Mouse (Mus musculus): ENCODE results near the gene Rnf43. TPM values are rescaled to one million over a fixed set of nuclear protein-coding genes. Genes with fewer than 3 reads are reported as not detected.

Rnf43 gene
- total RNA-seq, 2 experiments from 2014 or later: 3.4 to 4.0 TPM

- no peak for ATAC-seq (ENCODE audit: poor library complexity, severe bottlenecking)
Measured at GRCm38 (mm10) chr11:87744964-87745363, 82.4 kb downstream of the Rnf43 start.

- no peak for ATAC-seq (ENCODE audit: poor library complexity, severe bottlenecking)
Measured at GRCm38 (mm10) chr11:87745632-87746555, 83.4 kb downstream of the Rnf43 start.

- ATAC-seq (ENCODE audit: poor library complexity, severe bottlenecking): no peak
Measured at GRCm38 (mm10) chr11:87747312-87747711, 84.8 kb downstream of the Rnf43 start.

- ATAC-seq (ENCODE audit: poor library complexity, severe bottlenecking): no peak
Measured at GRCm38 (mm10) chr11:87747716-87748115, 85.2 kb downstream of the Rnf43 start.

- ATAC-seq (ENCODE audit: poor library complexity, severe bottlenecking): peak; percentile 55
Measured at GRCm38 (mm10) chr11:87748132-87749119, 85.9 kb downstream of the Rnf43 start.

GRCm38 (mm10) chr11:87749192-87750042 is 86.9 kb downstream of the Rnf43 start:
- peak; percentile 65 for ATAC-seq (ENCODE audit: poor library complexity, severe bottlenecking)

- no peak for ATAC-seq (ENCODE audit: poor library complexity, severe bottlenecking)
Measured at GRCm38 (mm10) chr11:87750043-87750421, 87.5 kb downstream of the Rnf43 start.

- no peak for ATAC-seq (ENCODE audit: poor library complexity, severe bottlenecking)
Measured at GRCm38 (mm10) chr11:87750521-87750920, 88.0 kb downstream of the Rnf43 start.

GRCm38 (mm10) chr11:87751031-87751430 is 88.5 kb downstream of the Rnf43 start:
- no peak for ATAC-seq (ENCODE audit: poor library complexity, severe bottlenecking)

GRCm38 (mm10) chr11:87751491-87751966 is 89.0 kb downstream of the Rnf43 start:
- ATAC-seq (ENCODE audit: poor library complexity, severe bottlenecking): peak; percentile 4; the same call in 1 of the 2 replicates

GRCm38 (mm10) chr11:87752307-87752706 is 89.8 kb downstream of the Rnf43 start:
- no peak for ATAC-seq (ENCODE audit: poor library complexity, severe bottlenecking)

GRCm38 (mm10) chr11:87753255-87753654 is 90.7 kb downstream of the Rnf43 start:
- no peak for ATAC-seq (ENCODE audit: poor library complexity, severe bottlenecking)

GRCm38 (mm10) chr11:87753891-87754501 is 91.5 kb downstream of the Rnf43 start:
- ATAC-seq (ENCODE audit: poor library complexity, severe bottlenecking): no peak

- ATAC-seq (ENCODE audit: poor library complexity, severe bottlenecking): peak; percentile 16
Measured at GRCm38 (mm10) chr11:87754603-87755002, 92.1 kb downstream of the Rnf43 start.

GRCm38 (mm10) chr11:87755360-87756017 is 93.0 kb downstream of the Rnf43 start:
- peak; percentile 41 for ATAC-seq (ENCODE audit: poor library complexity, severe bottlenecking)

GRCm38 (mm10) chr11:87756251-87756820 is 93.8 kb downstream of the Rnf43 start:
- ATAC-seq (ENCODE audit: poor library complexity, severe bottlenecking): peak; percentile 22

- ATAC-seq (ENCODE audit: poor library complexity, severe bottlenecking): no peak
Measured at GRCm38 (mm10) chr11:87757001-87757954, 94.8 kb downstream of the Rnf43 start.
